Mouse (Mus musculus) megakaryocyte, embryonic 14.5 days (primary cell): ENCODE data around the gene Aff3.

Source experiments
- FLI1 ChIP-seq: IDR thresholded peaks from 2 replicates; pipeline ENCODE4 v1.6.1; 2012; ENCODE audit warnings: low read length, inconsistent platforms, mixed read lengths
- GATA1 ChIP-seq: IDR thresholded peaks from 3 replicates; pipeline ENCODE4 v1.6.1; 2012; ENCODE audit warnings: mixed read lengths, low read length, inconsistent platforms, borderline replicate concordance

DNA sequence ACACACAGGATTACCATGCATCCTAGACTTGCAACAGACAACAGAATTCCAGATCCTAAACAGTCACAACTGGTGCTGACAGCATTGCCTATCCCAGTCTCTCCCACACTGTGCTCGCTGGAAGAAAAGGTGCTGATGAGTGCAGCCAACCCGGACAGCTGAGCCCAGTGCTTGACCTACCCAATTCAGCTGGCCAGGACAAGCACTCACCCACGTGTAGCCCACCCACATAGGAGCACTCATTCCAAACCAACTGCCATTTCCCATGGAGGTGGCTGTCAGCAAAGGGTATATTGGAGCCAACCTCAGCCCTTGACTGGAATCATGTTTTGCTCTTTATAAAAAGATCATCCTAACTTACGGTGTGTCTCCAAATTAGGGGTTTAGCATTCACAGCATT lies 123.2 kb downstream of the Aff3 start:
- TF ChIP-seq GATA1 (no peak), FLI1 (no peak)
